Mouse (Mus musculus) neural tube, embryonic 15.5 days (tissue): ENCODE measurements around the gene Ikbip. TPM values are rescaled to one million over a fixed set of nuclear protein-coding genes. Genes with fewer than 3 reads are reported as not detected.
A peak's percentile ranks its signal among the peaks of the same experiment; 100 is the strongest.

Experiments
- ATAC-seq: fragments of 200-750 bp; cut with Nextera tagmentation; 2 replicates; pipeline ENCODE4 v1.8.0; 2017; ENCODE audit warnings: mild to moderate bottlenecking, moderate TSS enrichment, moderate library complexity; ENCODE audit not compliant: low FRiP score
- H3K27ac ChIP-seq: fragments of 300-500 bp; sonication (generic); replicated peaks from 2 replicates; pipeline ENCODE4 v1.5.1; 2015; ENCODE audit warnings: mild to moderate bottlenecking, inconsistent platforms
- H3K27me3 ChIP-seq: fragments of 300-500 bp; sonication (generic); replicated peaks from 2 replicates; pipeline ENCODE4 v1.6.1; 2015; ENCODE audit warnings: inconsistent platforms
- H3K36me3 ChIP-seq: fragments of 300-500 bp; sonication (generic); 2 replicates; pipeline ENCODE4 v1.6.1; 2015; ENCODE audit warnings: inconsistent platforms
- H3K4me1 ChIP-seq: fragments of 300-500 bp; sonication (generic); 2 replicates; pipeline ENCODE4 v1.6.1; 2015; ENCODE audit warnings: inconsistent platforms
- H3K4me2 ChIP-seq: fragments of 300-500 bp; sonication (generic); 2 replicates; pipeline ENCODE4 v1.6.1; 2015; ENCODE audit warnings: inconsistent platforms, mild to moderate bottlenecking, moderate library complexity
- H3K4me3 ChIP-seq: fragments of 300-500 bp; sonication (generic); replicated peaks from 2 replicates; pipeline ENCODE4 v1.5.1; 2015; ENCODE audit warnings: mild to moderate bottlenecking, inconsistent platforms
- H3K9ac ChIP-seq: fragments of 300-500 bp; sonication (generic); replicated peaks from 2 replicates; pipeline ENCODE4 v1.6.1; 2015; ENCODE audit warnings: mild to moderate bottlenecking, inconsistent platforms
- H3K9me3 ChIP-seq: fragments of 300-500 bp; sonication (generic); replicated peaks from 2 replicates; pipeline ENCODE4 v1.6.1; 2016; ENCODE audit warnings: inconsistent platforms
- WGBS: fragments of 180-500 bp; shearing (Covaris S2); methylation state at CpG from one replicate; pipeline ENCODE4 v1.1.7; 2015; ENCODE audit warnings: mixed read lengths; 5-methylcytosine and 5-hydroxymethylcytosine counted together
- polyA plus RNA-seq: library from polyadenylated mRNA; unstranded; fragments of >200 nt; fragmentation: Nextera tagmentation; extraction: Ambion mirVana; gene quantifications from 2 replicates; pipeline ENCODE4 v1.2.1, GENCODE M21; 2015

The Ikbip gene
- polyA plus RNA-seq, 1 experiment from 2014 or later, result 22.7 TPM

DNA sequence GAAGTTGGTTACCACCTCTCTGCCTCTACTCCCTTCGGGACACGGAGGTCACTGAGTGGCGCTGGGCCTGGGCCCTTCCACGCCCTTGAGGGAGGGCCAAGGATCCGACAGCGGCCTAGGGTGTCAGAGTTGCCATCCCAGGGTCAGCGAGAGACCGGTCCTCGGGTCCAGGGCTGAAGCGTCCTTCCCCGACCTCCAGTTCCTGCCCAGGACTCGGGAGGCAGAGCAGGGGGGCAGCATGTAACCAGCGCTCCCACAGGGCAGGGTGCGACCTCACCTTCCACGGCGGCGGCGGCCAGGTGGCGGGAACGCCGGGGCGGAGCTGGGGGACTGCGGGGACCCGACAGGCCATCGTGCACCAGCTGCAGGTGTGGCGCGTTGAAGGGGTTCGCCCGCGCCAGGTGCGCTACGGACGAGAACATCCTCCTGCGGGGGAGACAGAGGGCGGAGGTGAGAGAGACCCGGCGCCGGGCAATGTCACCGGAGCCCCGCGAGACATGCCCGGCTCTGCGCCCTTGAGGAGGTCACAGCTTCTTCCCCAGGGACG, 40.6 kb downstream of the Ikbip start:
- Histone ChIP-seq H3K27me3 (no peaks in the 10 kb centered on the region), H3K4me1 (peaks cover 27% of the 10 kb centered on the region), H3K9ac (peak overlapping the region; percentile 94), H3K9me3 (no peaks in the 10 kb centered on the region), H3K4me2 (peak overlapping the region; percentile 72), H3K4me3 (peak overlapping the region; percentile 83), H3K36me3 (peaks cover 26% of the 10 kb centered on the region), H3K27ac (peak overlapping the region; percentile 97)
- peak; percentile 65 for ATAC-seq
- WGBS, result under 1% methylated on average over 32 of the region's 44 CpGs

DNA sequence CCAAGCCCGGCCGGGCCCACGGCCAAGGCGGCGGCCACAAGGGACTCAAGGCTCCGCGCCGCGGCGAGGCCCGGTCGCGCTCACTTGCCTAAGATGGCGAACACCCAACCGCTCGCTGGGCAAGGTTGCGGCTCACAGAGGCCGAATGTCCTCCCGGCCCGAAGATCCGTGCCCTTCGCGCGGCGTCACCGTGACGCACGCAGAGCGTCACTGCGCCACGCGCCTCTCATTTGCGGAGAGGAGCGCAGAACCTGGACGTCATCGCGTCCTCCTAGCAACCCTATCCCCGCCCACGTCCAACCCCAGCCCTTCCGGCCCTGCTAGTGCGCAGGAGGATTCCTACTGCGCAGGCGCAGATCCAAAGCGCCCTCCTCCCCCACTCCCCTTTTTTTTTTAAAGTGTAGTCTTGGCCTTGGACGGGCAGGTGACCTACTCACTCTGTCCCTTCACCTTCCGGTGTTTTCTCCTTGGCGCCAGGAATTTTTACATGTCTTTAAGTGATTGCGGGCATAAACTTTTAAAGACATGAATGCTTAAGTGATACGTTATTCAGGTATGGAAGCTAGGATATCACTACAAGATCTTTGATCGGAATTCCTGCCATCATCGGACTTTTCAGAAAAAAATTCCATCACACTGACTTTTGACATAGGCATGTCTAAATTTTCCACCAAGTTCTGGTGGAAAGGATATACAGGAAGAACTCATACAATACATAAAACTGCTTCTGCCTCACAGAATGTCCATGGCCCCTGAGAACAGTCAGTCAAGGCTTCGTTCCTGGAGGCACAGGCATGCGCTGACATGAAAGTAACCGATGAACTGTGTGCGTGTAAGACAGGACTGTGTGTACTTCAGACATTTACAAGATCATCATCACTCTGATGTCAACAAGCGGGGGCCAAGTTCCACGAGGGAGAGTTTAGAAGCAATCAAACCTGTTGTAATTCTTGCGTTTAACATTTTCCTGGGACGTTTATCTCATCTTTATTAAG, 41.4 kb downstream of the Ikbip start, which contains the start of gene Slc25a3:
Gene Slc25a3 (minus strand): TSS at position 232 of the 995 bp plus-strand sequence.
- Histone ChIP-seq H3K4me1 (peaks cover 27% of the 10 kb centered on the region), H3K27me3 (no peaks in the 10 kb centered on the region), H3K36me3 (peaks cover 19% of the 10 kb centered on the region), H3K4me3 (peak within 1 kb of the TSS; percentile 83), H3K4me2 (peak within 1 kb of the TSS; percentile 72), H3K27ac (peak within 1 kb of the TSS; percentile 97), H3K9ac (peak within 1 kb of the TSS; percentile 94), H3K9me3 (no peaks in the 10 kb centered on the region)
- WGBS, result 12% methylated on average over 59 of the region's 59 CpGs
- peak; percentile 100 for ATAC-seq

DNA sequence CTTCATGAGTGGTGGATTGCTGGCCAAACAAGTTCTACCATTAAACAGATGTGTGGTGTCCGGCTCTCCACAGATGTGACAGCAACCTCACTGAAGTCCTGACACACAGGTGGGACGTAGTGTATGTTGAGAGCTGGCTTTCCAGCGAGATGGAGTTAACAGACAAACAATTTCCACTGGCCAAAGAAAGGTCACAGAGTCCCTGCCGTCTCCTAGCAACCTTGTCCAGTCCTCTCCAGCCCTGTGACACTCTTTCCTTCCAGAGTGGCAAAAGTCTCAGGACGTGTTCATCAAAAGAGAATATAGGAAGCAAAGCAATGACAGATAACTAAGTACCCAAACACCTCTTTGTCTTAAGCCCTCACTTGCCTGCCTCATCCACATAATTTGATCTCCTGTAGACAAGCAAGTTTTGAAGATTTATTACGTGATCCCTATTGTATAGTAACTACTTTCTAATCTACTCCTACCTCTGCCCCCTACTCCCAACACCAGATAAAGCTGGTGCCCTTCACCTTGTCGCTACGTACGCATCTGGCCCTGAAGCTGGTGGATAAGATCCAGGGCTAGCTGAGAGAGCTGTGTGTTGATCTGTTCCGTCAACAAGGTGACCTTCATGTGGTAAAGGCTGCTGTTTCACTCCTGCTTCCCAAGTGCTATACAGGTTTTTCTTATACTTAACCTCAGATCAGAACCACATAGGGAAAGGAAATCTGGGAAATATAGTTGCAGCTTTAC, 44.0 kb downstream of the Ikbip start:
- Histone ChIP-seq H3K4me3 (no peak overlapping the region), H3K36me3 (peaks cover 4% of the 10 kb centered on the region; the same call in 1 of the 2 replicates), H3K4me1 (peaks cover 17% of the 10 kb centered on the region), H3K9ac (no peak overlapping the region), H3K4me2 (no peak overlapping the region), H3K27ac (no peak overlapping the region), H3K9me3 (no peaks in the 10 kb centered on the region), H3K27me3 (no peaks in the 10 kb centered on the region)
- 78% methylated on average over 10 of the region's 10 CpGs for WGBS
- ATAC-seq, result no peak

DNA sequence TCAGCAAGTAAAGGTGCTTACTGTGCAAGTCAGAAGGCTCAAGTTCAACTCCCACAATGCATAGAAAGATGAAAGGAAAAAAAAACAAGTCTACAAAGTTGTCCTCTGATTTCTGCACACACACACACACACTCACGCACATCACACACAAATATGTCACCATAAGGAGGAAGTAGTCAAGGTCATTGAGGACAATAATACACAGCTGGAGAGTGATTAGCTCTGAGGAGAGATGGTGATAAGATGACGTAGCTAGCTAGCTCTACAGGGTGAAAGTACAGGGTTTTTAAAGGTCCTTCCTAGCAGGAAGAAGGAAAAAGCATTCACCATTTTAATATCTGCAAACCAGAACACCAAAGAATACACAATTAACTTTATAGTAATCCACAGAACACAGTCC, 44.7 kb downstream of the Ikbip start:
- Histone ChIP-seq H3K4me1 (peaks cover 11% of the 10 kb centered on the region), H3K9me3 (no peaks in the 10 kb centered on the region), H3K36me3 (no peaks in the 10 kb centered on the region), H3K4me2 (no peak overlapping the region), H3K9ac (no peak overlapping the region), H3K27ac (no peak overlapping the region), H3K27me3 (no peaks in the 10 kb centered on the region), H3K4me3 (no peak overlapping the region)
- 83% methylated on average over 2 of the region's 2 CpGs for WGBS
- no peak for ATAC-seq

DNA sequence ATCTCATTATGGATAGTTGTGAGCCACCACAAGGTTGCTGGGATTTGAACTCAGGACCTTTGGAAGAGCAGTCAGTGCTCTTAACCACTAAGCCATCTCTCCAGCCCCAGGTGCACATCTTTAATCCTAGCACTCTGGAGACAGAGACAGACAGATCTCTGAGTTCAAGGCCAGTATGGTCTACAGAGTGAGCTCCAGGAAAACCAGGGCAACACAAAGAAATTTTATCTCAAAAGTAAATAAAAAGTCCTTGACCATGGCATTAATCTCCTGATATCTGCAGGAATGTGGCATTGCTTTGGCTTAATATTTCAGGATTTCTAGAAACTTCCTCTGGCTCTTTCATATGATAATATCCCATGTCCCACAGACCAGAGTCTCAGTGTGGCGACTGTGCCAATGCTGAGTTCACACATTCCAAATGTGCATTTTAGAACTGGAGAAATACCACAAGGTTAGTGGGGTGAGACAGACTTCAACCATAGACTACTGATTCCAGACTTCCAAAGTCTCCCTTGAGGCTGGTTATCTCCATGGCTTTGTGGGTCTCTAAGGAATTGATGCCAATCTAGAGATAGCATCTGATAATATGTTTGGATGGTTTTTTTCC, 45.9 kb downstream of the Ikbip start:
- H3K9me3 ChIP-seq, result no peaks in the 10 kb centered on the region
- no peak overlapping the region for H3K9ac ChIP-seq
- no peaks in the 10 kb centered on the region for H3K27me3 ChIP-seq
- H3K36me3 ChIP-seq, result no peaks in the 10 kb centered on the region
- WGBS, result 83% methylated on average over 1 of the region's 1 CpGs
- ATAC-seq, result no peak
- no peak overlapping the region for H3K4me2 ChIP-seq
- peaks cover 5% of the 10 kb centered on the region; the same call in 1 of the 2 replicates for H3K4me1 ChIP-seq
- no peak overlapping the region for H3K4me3 ChIP-seq
- no peak overlapping the region for H3K27ac ChIP-seq

DNA sequence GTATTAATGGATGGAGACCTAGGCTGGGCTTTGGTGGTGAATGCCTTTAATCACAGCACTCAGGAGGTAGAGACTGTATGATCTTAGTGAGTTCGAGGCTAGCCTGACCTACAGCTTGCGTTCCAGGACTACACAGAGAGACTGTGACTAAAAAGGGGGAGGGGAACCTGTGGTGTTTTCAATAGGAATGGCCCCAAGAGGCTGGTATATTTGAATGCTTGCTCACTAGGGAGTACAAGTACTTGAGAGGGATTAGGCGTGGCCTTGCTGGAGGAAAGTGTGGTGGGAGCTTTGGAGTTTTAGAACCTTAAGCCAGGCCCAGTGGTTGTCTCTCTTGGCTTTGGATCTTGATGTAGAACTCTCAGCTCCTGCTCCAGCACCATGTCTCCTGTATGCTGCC, 48.1 kb downstream of the Ikbip start:
- Histone ChIP-seq H3K4me3 (no peak overlapping the region), H3K4me2 (no peak overlapping the region), H3K36me3 (no peaks in the 10 kb centered on the region), H3K9me3 (no peaks in the 10 kb centered on the region), H3K27me3 (no peaks in the 10 kb centered on the region), H3K4me1 (no peaks in the 10 kb centered on the region), H3K9ac (no peak overlapping the region), H3K27ac (no peak overlapping the region)
- ATAC-seq, result no peak
- 85% methylated on average over 3 of the region's 3 CpGs for WGBS

DNA sequence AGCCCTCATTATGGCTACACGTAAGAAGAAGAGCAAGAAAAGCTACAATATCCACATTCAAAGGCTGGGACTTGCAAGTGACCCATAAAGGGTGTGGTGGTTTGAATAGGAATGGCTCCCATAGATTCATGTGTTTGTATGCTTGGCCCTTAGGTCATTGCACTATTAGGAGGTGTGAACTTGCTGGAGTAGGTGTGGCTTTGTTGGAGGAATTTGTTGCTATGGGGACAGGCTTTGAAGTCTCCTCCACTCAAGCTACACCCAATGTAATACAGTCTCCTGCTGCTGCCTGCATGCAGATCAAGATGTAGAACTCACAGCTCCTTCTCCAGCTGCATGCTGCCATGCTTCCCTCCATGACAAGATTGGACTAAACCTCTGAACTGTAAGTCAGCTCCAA, 48.8 kb downstream of the Ikbip start:
- H3K4me3 ChIP-seq, result no peak overlapping the region
- no peak overlapping the region for H3K4me2 ChIP-seq
- no peaks in the 10 kb centered on the region for H3K9me3 ChIP-seq
- H3K4me1 ChIP-seq, result no peaks in the 10 kb centered on the region
- no peak overlapping the region for H3K9ac ChIP-seq
- H3K27me3 ChIP-seq, result no peaks in the 10 kb centered on the region
- no peak overlapping the region for H3K27ac ChIP-seq
- ATAC-seq, result no peak
- 74% methylated on average over 1 of the region's 1 CpGs for WGBS
- H3K36me3 ChIP-seq, result no peaks in the 10 kb centered on the region

DNA sequence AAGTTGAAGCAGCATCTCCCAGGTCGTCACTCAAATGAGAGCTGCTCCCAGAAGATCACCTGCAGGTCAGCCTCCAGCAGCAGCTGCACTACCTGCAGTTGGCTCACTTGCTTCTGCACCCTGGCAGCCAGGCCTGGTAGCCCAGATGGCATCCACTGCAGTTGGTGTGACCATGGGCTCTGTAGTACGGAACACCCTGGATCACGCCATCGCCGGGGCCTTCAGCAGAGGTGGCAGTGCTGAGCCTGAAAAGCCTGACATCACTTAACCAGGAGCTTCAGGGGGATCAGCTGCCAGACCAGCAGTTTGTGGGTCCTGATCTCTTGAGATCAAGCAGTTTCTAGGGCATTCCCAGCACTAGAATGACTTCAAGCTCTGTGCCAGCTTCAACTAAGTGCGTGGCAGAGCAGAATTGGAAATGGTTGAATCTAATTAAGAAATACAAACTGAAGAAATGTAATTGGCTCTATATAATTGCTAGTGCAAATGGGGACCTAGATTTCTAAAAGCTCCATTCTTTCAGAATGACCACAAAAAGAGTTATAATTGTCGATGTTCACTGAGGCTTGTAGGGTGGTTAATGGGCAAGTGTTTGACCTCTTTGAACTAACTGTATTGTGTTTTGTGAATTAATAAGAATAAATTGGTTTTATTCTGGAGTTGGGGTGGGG, 52.7 kb downstream of the Ikbip start:
- no peak overlapping the region for H3K4me2 ChIP-seq
- H3K4me3 ChIP-seq, result no peak overlapping the region
- no peaks in the 10 kb centered on the region for H3K9me3 ChIP-seq
- 80% methylated on average over 7 of the region's 7 CpGs for whole genome bisulfite sequencing
- no peak overlapping the region for H3K9ac ChIP-seq
- H3K27me3 ChIP-seq, result no peaks in the 10 kb centered on the region
- no peak for ATAC-seq
- H3K36me3 ChIP-seq, result no peaks in the 10 kb centered on the region
- no peaks in the 10 kb centered on the region for H3K4me1 ChIP-seq
- H3K27ac ChIP-seq, result no peak overlapping the region

DNA sequence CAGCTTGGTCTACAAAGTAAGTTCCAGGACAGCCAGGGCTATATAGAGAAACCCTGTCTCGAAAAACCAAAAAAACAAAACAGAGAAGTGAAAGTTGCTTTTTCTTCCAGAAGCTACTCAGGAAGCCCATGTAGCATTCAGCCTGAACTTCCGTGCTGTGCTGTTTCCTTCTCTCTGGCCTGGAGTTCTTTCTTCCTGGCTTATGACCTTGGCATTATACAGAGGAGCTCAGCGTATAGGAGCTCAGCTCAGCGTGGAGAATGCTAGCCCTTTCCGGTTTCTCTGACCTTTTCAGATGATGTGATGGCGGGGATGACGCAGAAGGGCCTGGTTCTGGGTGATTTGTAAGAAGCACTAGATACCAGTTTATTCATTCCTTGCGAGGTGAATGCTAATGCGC, 54.7 kb downstream of the Ikbip start:
- no peaks in the 10 kb centered on the region for H3K4me1 ChIP-seq
- H3K27me3 ChIP-seq, result no peaks in the 10 kb centered on the region
- H3K4me3 ChIP-seq, result no peak overlapping the region
- H3K27ac ChIP-seq, result no peak overlapping the region
- H3K9me3 ChIP-seq, result no peaks in the 10 kb centered on the region
- H3K4me2 ChIP-seq, result no peak overlapping the region
- H3K9ac ChIP-seq, result no peak overlapping the region
- whole genome bisulfite sequencing, result 71% methylated on average over 9 of the region's 9 CpGs
- no peak for ATAC-seq
- no peaks in the 10 kb centered on the region for H3K36me3 ChIP-seq

DNA sequence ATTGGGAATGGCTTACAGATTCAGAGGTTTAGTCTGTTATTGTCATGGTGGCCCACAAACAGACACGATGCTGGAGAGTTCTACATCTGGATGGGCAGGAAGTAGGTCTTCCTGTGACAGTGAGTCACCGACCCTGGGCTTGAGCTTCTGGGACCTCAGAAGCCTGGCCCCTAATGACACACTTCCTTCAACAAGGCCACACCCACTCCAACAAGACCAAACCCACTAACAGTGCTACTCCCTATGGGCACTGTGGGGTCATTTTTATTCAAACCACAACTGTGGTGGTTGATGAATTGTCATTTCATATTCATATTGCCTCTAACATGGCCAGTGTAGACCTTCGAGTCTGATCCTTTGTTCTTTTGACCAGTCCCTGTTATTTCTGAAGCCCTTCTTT, 55.6 kb downstream of the Ikbip start:
- H3K4me2 ChIP-seq, result no peak overlapping the region
- ATAC-seq, result no peak
- WGBS, result 88% methylated on average over 3 of the region's 3 CpGs
- H3K4me1 ChIP-seq, result no peaks in the 10 kb centered on the region
- H3K4me3 ChIP-seq, result no peak overlapping the region
- H3K27me3 ChIP-seq, result no peaks in the 10 kb centered on the region
- H3K36me3 ChIP-seq, result no peaks in the 10 kb centered on the region
- no peak overlapping the region for H3K27ac ChIP-seq
- H3K9ac ChIP-seq, result no peak overlapping the region
- H3K9me3 ChIP-seq, result no peaks in the 10 kb centered on the region
